10 mouse cellular contexts compared by ENCODE assay signal in genomic region chr1:39527432-39527831, GRCm38 (mm10). TPM values are rescaled to one million over a fixed set of nuclear protein-coding genes. Genes with fewer than 3 reads are reported as not detected.
DNase-seq lines count a peak whose midpoint lies in the region; ATAC-seq lines count a peak whose summit lies in the region.
"Had no signal": no experiment of that assay in that cellular context is flagged by ENCODE, and none has a peak within 500 bp of the region (broad histone marks: within the 10 kb centered on the region; RNA-seq: fewer than 3 reads in every experiment).

No protein-coding gene starts in this region.

- no peak for ATAC-seq in kidney, embryonic 15.5 days (replicated peaks; ENCODE audit: low FRiP score)
- no peak for ATAC-seq in intestine, embryonic 14.5 days (replicated peaks; ENCODE audit: low FRiP score, low TSS enrichment, low read depth)
- ATAC-seq in limb, embryonic 11.5 days (ENCODE audit: insufficient number of reproducible peaks, low FRiP score, low TSS enrichment, low read depth) = no peak
- peak; percentile 43; the same call in 1 of the 2 replicates for ATAC-seq in neural tube, embryonic 11.5 days (ENCODE audit: insufficient read depth, low FRiP score, low TSS enrichment)

- peak; percentile 56 for DNase-seq in kidney, adult 11 months
- DNase-seq in c-Kit-positive CD71-negative TER-119-negative erythroid progenitor cells, embryonic 14.5 days (ENCODE audit: low read depth) = peak; percentile 85
- DNase-seq in fibroblast of lung, adult 2 months (ENCODE audit: low read depth) = peak; percentile 24
- DNase-seq in intestine, embryonic 14.5 days (ENCODE audit: low spot score) = peak; percentile 89
- DNase-seq in limb, embryonic 11.5 days (ENCODE audit: low spot score) = peak; percentile 88
- peak; percentile 83 for DNase-seq in neural tube, embryonic 11.5 days (ENCODE audit: low spot score)
- DNase-seq in testis, postnatal 10 days (ENCODE audit: low spot score) = peak; percentile 92

- 0 out of 2 replicates have a peak, but pooled peaks cover 2% of the 10 kb centered on the region for H3K4me1 ChIP-seq in kidney, embryonic 15.5 days
- no peaks in the 10 kb centered on the region for H3K4me1 ChIP-seq in intestine, embryonic 14.5 days (replicated peaks; ENCODE audit: control insufficient read depth, insufficient read depth, low read length)
- H3K4me1 ChIP-seq in limb, embryonic 11.5 days (ENCODE audit: control insufficient read depth, insufficient read depth, low read length) = no peaks in the 10 kb centered on the region
- H3K4me1 ChIP-seq in neural tube, embryonic 11.5 days (ENCODE audit: control insufficient read depth, insufficient read depth, low read length) = no peaks in the 10 kb centered on the region
- H3K4me1 ChIP-seq: stomach, embryonic 15.5 days had no signal

- no peak overlapping the region for H3K4me2 ChIP-seq in kidney, embryonic 15.5 days
- no peak overlapping the region for H3K4me2 ChIP-seq in intestine, embryonic 14.5 days (ENCODE audit: low read length)
- H3K4me2 ChIP-seq in limb, embryonic 11.5 days (ENCODE audit: low read depth, severe bottlenecking) = no peak overlapping the region
- H3K4me2 ChIP-seq in neural tube, embryonic 11.5 days (ENCODE audit: low read depth) = no peak overlapping the region
- H3K4me2 ChIP-seq: embryonic facial prominence, embryonic 13.5 days; stomach, embryonic 15.5 days had no signal

- H3K9ac ChIP-seq in kidney, embryonic 15.5 days = no peak overlapping the region
- H3K9ac ChIP-seq in intestine, embryonic 14.5 days (ENCODE audit: low read length) = no peak overlapping the region
- no peak overlapping the region for H3K9ac ChIP-seq in limb, embryonic 11.5 days (ENCODE audit: low read length)
- H3K9ac ChIP-seq in neural tube, embryonic 11.5 days (ENCODE audit: low read length) = no peak overlapping the region
- H3K9ac ChIP-seq: embryonic facial prominence, embryonic 13.5 days; stomach, embryonic 15.5 days had no signal

- H3K36me3 ChIP-seq in kidney, embryonic 15.5 days = no peaks in the 10 kb centered on the region
- H3K36me3 ChIP-seq in intestine, embryonic 14.5 days (ENCODE audit: control insufficient read depth, insufficient read depth, low read length) = no peaks in the 10 kb centered on the region
- no peaks in the 10 kb centered on the region for H3K36me3 ChIP-seq in limb, embryonic 11.5 days (ENCODE audit: control insufficient read depth, insufficient read depth, low read length)
- H3K36me3 ChIP-seq in neural tube, embryonic 11.5 days (ENCODE audit: control insufficient read depth, insufficient read depth, low read length) = no peaks in the 10 kb centered on the region
- H3K36me3 ChIP-seq: embryonic facial prominence, embryonic 13.5 days; stomach, embryonic 15.5 days had no signal

- H3K9me3 ChIP-seq in kidney, embryonic 15.5 days (replicated peaks) = no peaks in the 10 kb centered on the region
- 0 out of 2 replicates have a peak, but pooled peaks cover 2% of the 10 kb centered on the region for H3K9me3 ChIP-seq in intestine, embryonic 14.5 days (ENCODE audit: control insufficient read depth, low read length)
- H3K9me3 ChIP-seq in limb, embryonic 11.5 days (ENCODE audit: control insufficient read depth, low read length) = no peaks in the 10 kb centered on the region
- H3K9me3 ChIP-seq in neural tube, embryonic 11.5 days (ENCODE audit: control insufficient read depth, low read length) = no peaks in the 10 kb centered on the region
- H3K9me3 ChIP-seq: embryonic facial prominence, embryonic 13.5 days; stomach, embryonic 15.5 days had no signal

- H3K27me3 ChIP-seq in kidney, embryonic 15.5 days = no peaks in the 10 kb centered on the region
- no peaks in the 10 kb centered on the region for H3K27me3 ChIP-seq in intestine, embryonic 14.5 days (replicated peaks; ENCODE audit: control insufficient read depth, insufficient read depth, low read length)
- no peaks in the 10 kb centered on the region for H3K27me3 ChIP-seq in limb, embryonic 11.5 days (ENCODE audit: control insufficient read depth, insufficient read depth, low read length)
- H3K27me3 ChIP-seq in neural tube, embryonic 11.5 days (ENCODE audit: control insufficient read depth, insufficient read depth, low read length) = no peaks in the 10 kb centered on the region
- H3K27me3 ChIP-seq: embryonic facial prominence, embryonic 13.5 days; stomach, embryonic 15.5 days had no signal

- H3K27ac ChIP-seq in kidney, embryonic 15.5 days = no peak overlapping the region
- no peak overlapping the region for H3K27ac ChIP-seq in intestine, embryonic 14.5 days (ENCODE audit: low read depth)
- H3K27ac ChIP-seq in limb, embryonic 11.5 days (replicated peaks; ENCODE audit: low read depth, low read length) = no peak overlapping the region
- no peak overlapping the region for H3K27ac ChIP-seq in neural tube, embryonic 11.5 days (ENCODE audit: low read depth, low read length)
- H3K27ac ChIP-seq: embryonic facial prominence, embryonic 13.5 days; stomach, embryonic 15.5 days had no signal

- 12% methylated on average over 7 of the region's 7 CpGs for WGBS in kidney, embryonic 15.5 days
- 12% methylated on average over 7 of the region's 7 CpGs for WGBS in intestine, embryonic 14.5 days
- whole genome bisulfite sequencing in limb, embryonic 11.5 days = 16% methylated on average over 7 of the region's 7 CpGs
- WGBS in neural tube, embryonic 11.5 days = 11% methylated on average over 7 of the region's 7 CpGs

- H3K4me3 ChIP-seq in kidney, embryonic 15.5 days (replicated peaks) = no peak overlapping the region
- H3K4me3 ChIP-seq in intestine, embryonic 14.5 days (ENCODE audit: low read depth, low read length) = no peak overlapping the region
- no peak overlapping the region for H3K4me3 ChIP-seq in limb, embryonic 11.5 days (ENCODE audit: low read depth, low read length)
- H3K4me3 ChIP-seq in neural tube, embryonic 11.5 days (ENCODE audit: low read depth, low read length) = no peak overlapping the region
- H3K4me3 ChIP-seq: embryonic facial prominence, embryonic 13.5 days; stomach, embryonic 15.5 days had no signal

RNA-seq across cellular contexts. Expression of gene Cnot11, which starts 7.4 kb away (rescaled TPM):
- polyA plus RNA-seq in kidney, embryonic 15.5 days (2015; fragmentation: Nextera tagmentation; extraction: Ambion mirVana) = 24.2 and 24.4 TPM in 2 replicates
- polyA plus RNA-seq in intestine, embryonic 14.5 days (2014; fragmentation: Nextera tagmentation; extraction: Ambion mirVana) = 21.7 and 23.4 TPM in 2 replicates
- 31.3 and 31.4 TPM in 2 replicates for polyA plus RNA-seq in limb, embryonic 11.5 days (2014; fragmentation: Nextera tagmentation; extraction: Ambion mirVana)
- polyA plus RNA-seq in neural tube, embryonic 11.5 days (2014; fragmentation: Nextera tagmentation; extraction: Ambion mirVana) = 29.9 and 33.5 TPM in 2 replicates

RNA-seq across cellular contexts. Expression of gene Tbc1d8, which starts 48.9 kb away (rescaled TPM):
- polyA plus RNA-seq in kidney, embryonic 15.5 days (2015; fragmentation: Nextera tagmentation; extraction: Ambion mirVana) = 9.9 and 10.4 TPM in 2 replicates
- polyA plus RNA-seq in intestine, embryonic 14.5 days (2014; fragmentation: Nextera tagmentation; extraction: Ambion mirVana) = 8.2 and 9.1 TPM in 2 replicates
- polyA plus RNA-seq in limb, embryonic 11.5 days (2014; fragmentation: Nextera tagmentation; extraction: Ambion mirVana) = 5.0 and 5.3 TPM in 2 replicates
- 6.4 and 7.3 TPM in 2 replicates for polyA plus RNA-seq in neural tube, embryonic 11.5 days (2014; fragmentation: Nextera tagmentation; extraction: Ambion mirVana)

RNA-seq across cellular contexts. Expression of gene Rnf149, which starts 49.8 kb away (rescaled TPM):
- 31.9 and 33.3 TPM in 2 replicates for polyA plus RNA-seq in kidney, embryonic 15.5 days (2015; fragmentation: Nextera tagmentation; extraction: Ambion mirVana)
- polyA plus RNA-seq in intestine, embryonic 14.5 days (2014; fragmentation: Nextera tagmentation; extraction: Ambion mirVana) = 39.8 and 44.7 TPM in 2 replicates
- 26.2 and 32.4 TPM in 2 replicates for polyA plus RNA-seq in limb, embryonic 11.5 days (2014; fragmentation: Nextera tagmentation; extraction: Ambion mirVana)
- polyA plus RNA-seq in neural tube, embryonic 11.5 days (2014; fragmentation: Nextera tagmentation; extraction: Ambion mirVana) = 29.0 and 29.1 TPM in 2 replicates

Comparison
In these comparisons a context has a peak if more than half of its experiments do, and no peak if none do; other contexts are left out.
1. DNase-seq: peak in every context shown above with its lines; median percentile 92 in testis, postnatal 10 days; 89 in intestine, embryonic 14.5 days; 88 in limb, embryonic 11.5 days; 85 in c-Kit-positive CD71-negative TER-119-negative erythroid progenitor cells, embryonic 14.5 days; 83 in neural tube, embryonic 11.5 days; 56 in kidney, adult 11 months; 24 in fibroblast of lung, adult 2 months.